Mouse (Mus musculus) spleen, adult 12 weeks (tissue): ENCODE measurements around the gene Atg7.

Experiments used
- DNase-seq: peaks from one replicate; pipeline ENCODE4 v3.0.0; 2022; ENCODE audit warnings: low spot score

The Atg7 gene

DNA sequence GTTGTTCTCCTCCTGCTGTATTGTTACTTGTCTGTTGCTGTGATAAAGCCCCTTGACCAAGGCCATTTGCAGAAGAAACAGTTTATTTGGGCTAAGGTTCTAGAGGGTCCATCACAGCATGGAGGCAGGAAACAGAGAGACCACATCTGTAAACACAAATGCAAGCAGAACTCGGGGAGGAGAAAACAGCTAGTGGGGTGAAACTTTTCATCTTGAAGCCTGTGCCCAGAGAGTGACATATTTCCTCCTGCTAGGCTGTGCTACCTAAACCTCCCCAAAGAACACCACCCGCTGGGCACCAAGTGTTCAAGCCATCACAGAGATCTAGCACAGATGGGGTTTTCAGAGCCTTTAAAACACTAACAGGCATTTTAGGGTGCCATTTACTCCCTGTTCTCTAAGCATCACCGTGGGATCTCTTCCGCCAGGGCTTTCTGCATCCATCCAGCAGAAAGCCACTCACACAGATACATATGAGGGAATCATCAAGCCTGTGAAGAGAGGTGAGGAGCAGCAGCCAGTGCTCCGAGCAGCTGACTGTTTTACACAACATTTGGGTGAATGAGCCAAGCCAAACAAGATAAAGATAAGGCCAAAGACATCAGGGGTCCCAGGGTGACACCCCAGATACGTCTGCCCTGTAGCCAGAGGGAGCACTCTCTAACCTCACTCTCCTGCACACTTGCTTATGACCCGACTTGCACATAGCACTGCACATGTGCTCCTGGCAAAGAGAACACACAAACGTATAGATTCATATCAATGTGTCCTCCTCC lies 262.5 kb downstream of the Atg7 start:
- no peak for DNase-seq

DNA sequence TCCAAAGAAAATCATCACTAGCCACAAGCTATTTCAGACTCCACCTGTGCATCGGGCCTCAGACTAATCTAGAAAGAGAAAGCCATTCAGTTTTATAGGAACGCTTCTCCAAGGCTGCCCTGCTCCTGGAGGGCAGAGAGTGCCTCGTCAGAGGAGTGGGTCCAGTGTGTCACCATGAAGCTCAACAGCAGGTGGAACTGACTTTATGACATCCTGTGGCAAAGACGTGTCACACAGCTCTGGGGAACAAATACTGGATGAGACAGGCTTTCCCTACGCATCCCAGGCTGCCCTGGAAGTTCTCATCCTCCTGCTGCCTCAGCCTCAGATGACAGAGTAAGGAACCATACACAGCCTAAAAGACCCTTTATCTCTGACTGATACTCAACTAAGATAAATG lies 263.3 kb downstream of the Atg7 start:
- DNase-seq: no peak

DNA sequence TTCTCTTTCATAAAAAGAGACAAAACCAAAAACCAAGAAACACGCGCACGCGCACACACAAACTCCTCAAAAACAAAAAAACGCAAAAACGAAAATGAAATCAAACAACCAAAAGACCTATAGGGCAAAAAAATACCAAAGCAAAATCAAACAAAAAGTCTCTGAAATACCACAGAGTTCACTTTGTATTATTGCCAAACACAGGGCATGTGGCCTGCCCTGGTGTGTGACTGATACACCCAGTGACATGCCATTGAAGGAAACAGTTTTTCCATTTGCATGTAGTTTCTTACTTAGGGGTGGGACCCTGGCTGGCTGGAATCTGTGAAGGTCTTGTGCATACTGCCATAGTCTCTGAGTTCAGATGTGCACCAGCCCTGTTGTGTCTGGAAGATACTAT lies 264.6 kb downstream of the Atg7 start:
- no peak for DNase-seq

DNA sequence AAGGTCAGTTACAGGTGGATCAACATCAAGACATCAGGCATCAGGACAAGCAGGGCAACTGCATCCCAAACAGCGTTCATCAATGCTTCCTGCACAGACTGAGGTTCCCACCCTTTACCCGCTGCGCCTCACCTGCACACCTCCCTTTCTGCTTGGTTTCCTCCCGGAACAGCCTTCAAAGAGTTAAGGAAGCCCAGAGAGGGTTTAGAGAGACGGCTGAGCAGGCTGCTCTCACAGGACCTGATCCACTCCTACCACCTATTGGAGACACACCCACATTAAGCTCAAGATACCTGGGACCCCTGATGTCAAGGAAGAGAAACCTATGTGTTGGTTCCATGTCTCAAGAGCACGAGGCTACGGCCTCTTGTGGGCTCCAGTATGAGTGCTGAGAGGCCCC lies 266.9 kb downstream of the Atg7 start:
- no peak for DNase-seq
